Mouse (Mus musculus) heart, embryonic 16.5 days (tissue): ENCODE measurements around the gene Armc12. TPM values are rescaled to one million over a fixed set of nuclear protein-coding genes. Genes with fewer than 3 reads are reported as not detected.

Experiments used
- ATAC-seq: fragments of 200-750 bp; cut with Nextera tagmentation; replicated peaks from 2 replicates; pipeline ENCODE4 v1.8.0; 2017; ENCODE audit warnings: moderate number of reproducible peaks; ENCODE audit not compliant: insufficient read depth, low FRiP score; ENCODE audit errors: extremely low read depth
- H3K27ac ChIP-seq: fragments of 300-500 bp; sonication (generic); 2 replicates; pipeline ENCODE4 v1.5.1; 2014; ENCODE audit warnings: mild to moderate bottlenecking, low read length, control low read depth, moderate library complexity
- H3K27me3 ChIP-seq: fragments of 300-500 bp; sonication (generic); 2 replicates; pipeline ENCODE4 v1.6.1; 2014; ENCODE audit warnings: low read length, mixed read lengths; ENCODE audit not compliant: control insufficient read depth, insufficient read depth
- H3K36me3 ChIP-seq: fragments of 300-500 bp; sonication (generic); 2 replicates; pipeline ENCODE4 v1.6.1; 2014; ENCODE audit not compliant: control insufficient read depth, insufficient read depth
- H3K4me1 ChIP-seq: fragments of 300-500 bp; sonication (generic); 2 replicates; pipeline ENCODE4 v1.6.1; 2014; ENCODE audit warnings: low read length, mixed read lengths; ENCODE audit not compliant: control insufficient read depth, insufficient read depth
- H3K4me2 ChIP-seq: fragments of 300-500 bp; sonication (generic); 2 replicates; pipeline ENCODE4 v1.6.1; 2014; ENCODE audit warnings: low read depth, mild to moderate bottlenecking, control low read depth, low read length
- H3K4me3 ChIP-seq: fragments of 300-500 bp; sonication (generic); 2 replicates; pipeline ENCODE4 v1.5.1; 2014; ENCODE audit warnings: mild to moderate bottlenecking, control low read depth, low read length
- H3K9ac ChIP-seq: fragments of 300-500 bp; sonication (generic); 2 replicates; pipeline ENCODE4 v1.6.1; 2014; ENCODE audit warnings: low read length, control low read depth
- H3K9me3 ChIP-seq: fragments of 300-500 bp; sonication (generic); replicated peaks from 2 replicates; pipeline ENCODE4 v1.6.1; 2016; ENCODE audit warnings: low read length; ENCODE audit not compliant: control insufficient read depth
- WGBS: fragments of 180-500 bp; shearing (Covaris S2); extraction: QIAGEN DNeasy Blood & Tissue Kit; methylation state at CpG from one replicate; pipeline ENCODE4 v1.1.7; 2014; 5-methylcytosine and 5-hydroxymethylcytosine counted together
- microRNA-seq: library from miRNA; unstranded; fragments of <30 nt; microRNA quantifications from one replicate; pipeline ENCODE4, GENCODE M21; 2017
- polyA plus RNA-seq: library from polyadenylated mRNA; unstranded; fragments of >200 nt; fragmentation: Nextera tagmentation; extraction: Ambion mirVana; gene quantifications from 2 replicates; pipeline ENCODE4 v1.2.1, GENCODE M21; 2015

Gene Armc12
- polyA plus RNA-seq, 1 experiment from 2014 or later: not detected

- no peaks in the 10 kb centered on the region for H3K9me3 ChIP-seq
- no peak overlapping the region for H3K9ac ChIP-seq
- no peak overlapping the region for H3K27ac ChIP-seq
- 80% methylated on average over 3 of the region's 3 CpGs for WGBS
- peaks cover 27% of the 10 kb centered on the region for H3K36me3 ChIP-seq
- H3K4me3 ChIP-seq: no peak overlapping the region
- no peaks in the 10 kb centered on the region; the same call in 1 of the 2 replicates for H3K27me3 ChIP-seq
- ATAC-seq: no peak
- H3K4me2 ChIP-seq: no peak overlapping the region
- H3K4me1 ChIP-seq: peaks cover 8% of the 10 kb centered on the region
Measured at GRCm38 (mm10) chr17:28586509-28586908, 55.9 kb downstream of the Armc12 start.

- Histone ChIP-seq H3K9me3 (no peaks in the 10 kb centered on the region), H3K4me3 (no peak overlapping the region), H3K27ac (no peak overlapping the region), H3K4me1 (peaks cover 21% of the 10 kb centered on the region), H3K27me3 (no peaks in the 10 kb centered on the region), H3K9ac (no peak overlapping the region), H3K4me2 (no peak overlapping the region), H3K36me3 (peaks cover 42% of the 10 kb centered on the region)
- ATAC-seq: no peak
- WGBS: 71% methylated on average over 2 of the region's 2 CpGs
Measured at GRCm38 (mm10) chr17:28588591-28588990, 58.0 kb downstream of the Armc12 start.

Small RNA genes lying within 50 kb of the gene (microRNA-seq; reads per million reads assigned to microRNA genes)
- gene Gm25195 (not detected), gene Mir6969 (not detected)

Other genes starting within 250 kb of the Armc12 start
- gene Fance, start 217.3 kb upstream of the Armc12 start, polyA plus RNA-seq: 17.6 and 21.1 TPM in 2 replicates
- 279 and 343 TPM in 2 replicates for gene Rpl10a, start 202.3 kb upstream of the Armc12 start, polyA plus RNA-seq
- 6.2 and 6.4 TPM in 2 replicates for gene Tead3, start 180.0 kb upstream of the Armc12 start, polyA plus RNA-seq
- 2.1 and 3.1 TPM in 2 replicates for gene Tulp1, start 165.6 kb upstream of the Armc12 start, polyA plus RNA-seq
- 34.9 and 54.5 TPM in 2 replicates for gene Fkbp5, start 13.3 kb upstream of the Armc12 start, polyA plus RNA-seq
- gene Clpsl2, start 18.6 kb downstream of the Armc12 start, polyA plus RNA-seq: not detected in 2 replicates
- 2.2 TPM in 1 of 2 replicates, not detected in the other for gene Clps, start 30.0 kb downstream of the Armc12 start, polyA plus RNA-seq
- gene Lhfpl5, start 44.8 kb downstream of the Armc12 start, polyA plus RNA-seq: 0.14 and 0.39 TPM in 2 replicates
- 44.3 and 44.9 TPM in 2 replicates for gene Srpk1, start 91.9 kb downstream of the Armc12 start, polyA plus RNA-seq
- gene Slc26a8, start 159.4 kb downstream of the Armc12 start, polyA plus RNA-seq: 0.19 and 0.47 TPM in 2 replicates
- gene Mapk14, start 160.5 kb downstream of the Armc12 start, polyA plus RNA-seq: 29.3 and 31.2 TPM in 2 replicates
- 2.0 TPM in 2 replicates for gene AC170998.1, start 195.3 kb downstream of the Armc12 start, polyA plus RNA-seq
- 4.3 and 8.8 TPM in 2 replicates for gene Mapk13, start 238.5 kb downstream of the Armc12 start, polyA plus RNA-seq